Mouse (Mus musculus): ENCODE measurements around the gene Tead1. TPM values are rescaled to one million over a fixed set of nuclear protein-coding genes. Genes with fewer than 3 reads are reported as not detected.

The Tead1 gene
- polyA plus RNA-seq, 2 experiments = 0.75 to 1.1 TPM

- no peak for DNase-seq (ENCODE audit: low read depth in 3 of 3, low spot score in 3 of 3)
- Histone ChIP-seq H3K27ac (no peak overlapping the region), H3K36me3 (replicated peaks; ENCODE audit: control insufficient read depth, insufficient read depth, low read depth) (no peaks in the 10 kb centered on the region), H3K4me1 (replicated peaks; ENCODE audit: control insufficient read depth in 2 of 2, insufficient read depth in 2 of 2, low read length in 1 of 2) (no peaks in the 10 kb centered on the region), H3K27me3 (ENCODE audit: control insufficient read depth, insufficient read depth, low read length) (no peaks in the 10 kb centered on the region), H3K4me3 (ENCODE audit: insufficient read depth in 1 of 2, low read depth in 2 of 2, low read length in 2 of 2) (no peak overlapping the region), H3K9me3 (ENCODE audit: control insufficient read depth, low read length) (no peaks in the 10 kb centered on the region), H3K9ac (replicated peaks) (no peak overlapping the region), H3K4me2 (ENCODE audit: low read depth) (no peak overlapping the region)
- TF ChIP-seq EP300 (IDR thresholded peaks at IDR 0.05; ENCODE audit: low read depth) = no peak
- peak; percentile 12; the same call in 1 of the 2 replicates for TF ChIP-seq CTCF (IDR thresholded peaks at IDR 0.05; ENCODE audit: low read depth)
- no peak for ATAC-seq (ENCODE audit: insufficient read depth)
- WGBS (ENCODE audit: insufficient replicate concordance) = 81% methylated on average over 7 of the region's 7 CpGs
Measured at GRCm38 (mm10) chr7:112813163-112813562, 134.0 kb downstream of the Tead1 start.

- no peak overlapping the region for H3K9ac ChIP-seq (replicated peaks)
- no peaks in the 10 kb centered on the region for H3K9me3 ChIP-seq (ENCODE audit: control insufficient read depth, low read length)
- no peak for ATAC-seq (ENCODE audit: insufficient read depth)
- TF ChIP-seq EP300 (IDR thresholded peaks at IDR 0.05; ENCODE audit: low read depth) = no peak
- no peak for TF ChIP-seq CTCF (IDR thresholded peaks at IDR 0.05; ENCODE audit: low read depth)
- no peak overlapping the region for H3K4me2 ChIP-seq (ENCODE audit: low read depth)
- no peak overlapping the region for H3K27ac ChIP-seq
- H3K4me3 ChIP-seq (ENCODE audit: insufficient read depth in 1 of 2, low read depth in 2 of 2, low read length in 2 of 2) = no peak overlapping the region
- no peaks in the 10 kb centered on the region for H3K27me3 ChIP-seq (ENCODE audit: control insufficient read depth, insufficient read depth, low read length)
- DNase-seq (ENCODE audit: low read depth in 3 of 3, low spot score in 3 of 3) = no peak
- H3K36me3 ChIP-seq (replicated peaks; ENCODE audit: control insufficient read depth, insufficient read depth, low read depth) = no peaks in the 10 kb centered on the region
- no peaks in the 10 kb centered on the region for H3K4me1 ChIP-seq (replicated peaks; ENCODE audit: control insufficient read depth in 2 of 2, insufficient read depth in 2 of 2, low read length in 1 of 2)
- 64% methylated on average over 8 of the region's 8 CpGs for WGBS (ENCODE audit: insufficient replicate concordance)
Measured at GRCm38 (mm10) chr7:112813731-112814306, 134.7 kb downstream of the Tead1 start.

GRCm38 (mm10) chr7:112816016-112816415 is 136.9 kb downstream of the Tead1 start:
- H3K4me1 ChIP-seq (replicated peaks; ENCODE audit: control insufficient read depth in 2 of 2, insufficient read depth in 2 of 2, low read length in 1 of 2) = no peaks in the 10 kb centered on the region
- no peak overlapping the region for H3K4me2 ChIP-seq (ENCODE audit: low read depth)
- DNase-seq (ENCODE audit: low read depth in 3 of 3, low spot score in 3 of 3) = no peak
- no peaks in the 10 kb centered on the region for H3K36me3 ChIP-seq (replicated peaks; ENCODE audit: control insufficient read depth, insufficient read depth, low read depth)
- H3K27ac ChIP-seq = no peak overlapping the region
- H3K27me3 ChIP-seq (ENCODE audit: control insufficient read depth, insufficient read depth, low read length) = no peaks in the 10 kb centered on the region
- no peaks in the 10 kb centered on the region for H3K9me3 ChIP-seq (ENCODE audit: control insufficient read depth, low read length)
- WGBS (ENCODE audit: insufficient replicate concordance) = 68% methylated on average over 5 of the region's 5 CpGs
- H3K4me3 ChIP-seq (ENCODE audit: insufficient read depth in 1 of 2, low read depth in 2 of 2, low read length in 2 of 2) = no peak overlapping the region
- TF ChIP-seq EP300 (IDR thresholded peaks at IDR 0.05; ENCODE audit: low read depth) = no peak
- TF ChIP-seq CTCF (IDR thresholded peaks at IDR 0.05; ENCODE audit: low read depth) = no peak
- no peak for ATAC-seq (ENCODE audit: insufficient read depth)
- H3K9ac ChIP-seq (replicated peaks) = no peak overlapping the region

GRCm38 (mm10) chr7:112819833-112820232 is 140.7 kb downstream of the Tead1 start:
- Histone ChIP-seq H3K27me3 (ENCODE audit: control insufficient read depth, insufficient read depth, low read length) (no peaks in the 10 kb centered on the region), H3K4me2 (ENCODE audit: low read depth) (no peak overlapping the region), H3K27ac (no peak overlapping the region), H3K9ac (replicated peaks) (no peak overlapping the region), H3K4me1 (replicated peaks; ENCODE audit: control insufficient read depth in 2 of 2, insufficient read depth in 2 of 2, low read length in 1 of 2) (peaks cover 0 to 2% of the 10 kb centered on the region in 2 experiments; a peak in 1 of 4 replicates), H3K9me3 (ENCODE audit: control insufficient read depth, low read length) (no peaks in the 10 kb centered on the region), H3K4me3 (ENCODE audit: insufficient read depth in 1 of 2, low read depth in 2 of 2, low read length in 2 of 2) (no peak overlapping the region), H3K36me3 (replicated peaks; ENCODE audit: control insufficient read depth, insufficient read depth, low read depth) (no peaks in the 10 kb centered on the region)
- TF ChIP-seq CTCF (IDR thresholded peaks at IDR 0.05; ENCODE audit: low read depth) (no peak), EP300 (IDR thresholded peaks at IDR 0.05; ENCODE audit: low read depth) (no peak)
- WGBS (ENCODE audit: insufficient replicate concordance) = 21% methylated on average over 4 of the region's 4 CpGs
- no peak for DNase-seq (ENCODE audit: low read depth in 3 of 3, low spot score in 3 of 3)
- ATAC-seq (ENCODE audit: insufficient read depth) = no peak

GRCm38 (mm10) chr7:112822879-112823278 is 143.8 kb downstream of the Tead1 start:
- DNase-seq (ENCODE audit: low read depth in 3 of 3, low spot score in 3 of 3) (no peak), ATAC-seq (ENCODE audit: insufficient read depth) (no peak)
- Histone ChIP-seq H3K4me2 (ENCODE audit: low read depth) (no peak overlapping the region), H3K36me3 (replicated peaks; ENCODE audit: control insufficient read depth, insufficient read depth, low read depth) (no peaks in the 10 kb centered on the region), H3K27me3 (ENCODE audit: control insufficient read depth, insufficient read depth, low read length) (no peaks in the 10 kb centered on the region), H3K27ac (no peak overlapping the region), H3K4me1 (replicated peaks; ENCODE audit: control insufficient read depth in 2 of 2, insufficient read depth in 2 of 2, low read length in 1 of 2) (peaks cover 0 to 18% of the 10 kb centered on the region in 2 experiments; a peak in 2 of 4 replicates), H3K9ac (replicated peaks) (no peak overlapping the region), H3K9me3 (ENCODE audit: control insufficient read depth, low read length) (no peaks in the 10 kb centered on the region), H3K4me3 (ENCODE audit: insufficient read depth in 1 of 2, low read depth in 2 of 2, low read length in 2 of 2) (no peak overlapping the region)
- WGBS (ENCODE audit: insufficient replicate concordance) = 18% methylated on average over 5 of the region's 5 CpGs
- TF ChIP-seq CTCF (IDR thresholded peaks at IDR 0.05; ENCODE audit: low read depth) = no peak
- TF ChIP-seq EP300 (IDR thresholded peaks at IDR 0.05; ENCODE audit: low read depth) = no peak
